Mouse (Mus musculus): Measurements from ENCODE around the gene E2f1. TPM values are rescaled to one million over a fixed set of nuclear protein-coding genes. Genes with fewer than 3 reads are reported as not detected.

Gene E2f1
- polyA plus RNA-seq, 1 experiment, result 4.1 TPM

- no peak for TF ChIP-seq CTCF (conservative IDR thresholded peaks at IDR 0.05; ENCODE audit: insufficient read depth, insufficient read length, low read depth, low read length)
- TF ChIP-seq POLR2A (IDR thresholded peaks at IDR 0.05; ENCODE audit: low read depth, low read length), result no peak
- Histone ChIP-seq H3K4me1 (ENCODE audit: control insufficient read depth, insufficient read depth, low read length) (no peaks in the 10 kb centered on the region; the same call in 1 of the 2 replicates), H3K27me3 (replicated peaks; ENCODE audit: control insufficient read depth, insufficient read depth, low read length) (no peaks in the 10 kb centered on the region)
Observed at GRCm38 (mm10) chr2:154571266-154571665, 1.6 kb upstream of the E2f1 start.

GRCm38 (mm10) chr2:154570666-154571065 lies 974 bp upstream of the E2f1 start:
- no peak for TF ChIP-seq CTCF (conservative IDR thresholded peaks at IDR 0.05; ENCODE audit: insufficient read depth, insufficient read length, low read depth, low read length)
- TF ChIP-seq POLR2A (IDR thresholded peaks at IDR 0.05; ENCODE audit: low read depth, low read length), result no peak
- no peak overlapping the region for H3K4me3 ChIP-seq (ENCODE audit: insufficient read depth, low read depth, low read length)
- DNase-seq, result no peak
- H3K36me3 ChIP-seq (ENCODE audit: control insufficient read depth, insufficient read depth, low read length), result no peaks in the 10 kb centered on the region
- 56% methylated on average over 4 of the region's 4 CpGs for WGBS
- no peak overlapping the region for H3K27ac ChIP-seq (ENCODE audit: insufficient read depth, low read depth, low read length)
- H3K4me1 ChIP-seq (ENCODE audit: control insufficient read depth, insufficient read depth, low read length), result no peaks in the 10 kb centered on the region; the same call in 1 of the 2 replicates
- no peaks in the 10 kb centered on the region for H3K27me3 ChIP-seq (replicated peaks; ENCODE audit: control insufficient read depth, insufficient read depth, low read length)

More at GRCm38 (mm10) chr2:154571266-154571665, 1.6 kb upstream of the E2f1 start:
- WGBS, result 80% methylated on average over 4 of the region's 4 CpGs
- Histone ChIP-seq H3K27ac (ENCODE audit: insufficient read depth, low read depth, low read length) (no peak overlapping the region), H3K36me3 (ENCODE audit: control insufficient read depth, insufficient read depth, low read length) (no peaks in the 10 kb centered on the region), H3K4me3 (ENCODE audit: insufficient read depth, low read depth, low read length) (no peak overlapping the region)
- DNase-seq, result no peak

- 2% methylated on average over 64 of the region's 70 CpGs for WGBS
- DNase-seq, result peak; percentile 68
- H3K4me3 ChIP-seq (ENCODE audit: insufficient read depth, low read depth, low read length), result peak overlapping the region; percentile 45
- no peak for TF ChIP-seq POLR2A (IDR thresholded peaks at IDR 0.05; ENCODE audit: low read depth, low read length)
- TF ChIP-seq CTCF (conservative IDR thresholded peaks at IDR 0.05; ENCODE audit: insufficient read depth, insufficient read length, low read depth, low read length), result no peak
- no peaks in the 10 kb centered on the region for H3K27me3 ChIP-seq (replicated peaks; ENCODE audit: control insufficient read depth, insufficient read depth, low read length)
- H3K27ac ChIP-seq (ENCODE audit: insufficient read depth, low read depth, low read length), result no peak overlapping the region
- no peaks in the 10 kb centered on the region for H3K36me3 ChIP-seq (ENCODE audit: control insufficient read depth, insufficient read depth, low read length)
- H3K4me1 ChIP-seq (ENCODE audit: control insufficient read depth, insufficient read depth, low read length), result no peaks in the 10 kb centered on the region; the same call in 1 of the 2 replicates
Observed at GRCm38 (mm10) chr2:154569071-154569748, 482 bp downstream of the E2f1 start.

- H3K4me1 ChIP-seq (ENCODE audit: control insufficient read depth, insufficient read depth, low read length), result no peaks in the 10 kb centered on the region; the same call in 1 of the 2 replicates
- no peak overlapping the region for H3K4me3 ChIP-seq (ENCODE audit: insufficient read depth, low read depth, low read length)
- no peaks in the 10 kb centered on the region for H3K27me3 ChIP-seq (replicated peaks; ENCODE audit: control insufficient read depth, insufficient read depth, low read length)
- 59% methylated on average over 10 of the region's 10 CpGs for WGBS
- TF ChIP-seq POLR2A (IDR thresholded peaks at IDR 0.05; ENCODE audit: low read depth, low read length) (no peak), CTCF (conservative IDR thresholded peaks at IDR 0.05; ENCODE audit: insufficient read depth, insufficient read length, low read depth, low read length) (no peak)
- no peaks in the 10 kb centered on the region for H3K36me3 ChIP-seq (ENCODE audit: control insufficient read depth, insufficient read depth, low read length)
- no peak overlapping the region for H3K27ac ChIP-seq (ENCODE audit: insufficient read depth, low read depth, low read length)
- DNase-seq, result no peak
Observed at GRCm38 (mm10) chr2:154568329-154569070, 1.2 kb downstream of the E2f1 start.

GRCm38 (mm10) chr2:154567766-154568165 lies 1.9 kb downstream of the E2f1 start:
- no peak for DNase-seq
- Histone ChIP-seq H3K4me1 (ENCODE audit: control insufficient read depth, insufficient read depth, low read length) (no peaks in the 10 kb centered on the region; the same call in 1 of the 2 replicates), H3K4me3 (ENCODE audit: insufficient read depth, low read depth, low read length) (no peak overlapping the region), H3K27ac (ENCODE audit: insufficient read depth, low read depth, low read length) (no peak overlapping the region), H3K27me3 (replicated peaks; ENCODE audit: control insufficient read depth, insufficient read depth, low read length) (no peaks in the 10 kb centered on the region), H3K36me3 (ENCODE audit: control insufficient read depth, insufficient read depth, low read length) (no peaks in the 10 kb centered on the region)
- no peak for TF ChIP-seq POLR2A (IDR thresholded peaks at IDR 0.05; ENCODE audit: low read depth, low read length)
- WGBS, result 48% methylated on average over 2 of the region's 2 CpGs

- Histone ChIP-seq H3K36me3 (ENCODE audit: control insufficient read depth, insufficient read depth, low read length) (no peaks in the 10 kb centered on the region), H3K27ac (ENCODE audit: insufficient read depth, low read depth, low read length) (peak overlapping the region; percentile 48; the same call in 1 of the 2 replicates), H3K27me3 (replicated peaks; ENCODE audit: control insufficient read depth, insufficient read depth, low read length) (no peaks in the 10 kb centered on the region), H3K4me3 (ENCODE audit: insufficient read depth, low read depth, low read length) (no peak overlapping the region), H3K4me1 (ENCODE audit: control insufficient read depth, insufficient read depth, low read length) (no peaks in the 10 kb centered on the region; the same call in 1 of the 2 replicates)
- peak; percentile 65 for DNase-seq
- TF ChIP-seq POLR2A (IDR thresholded peaks at IDR 0.05; ENCODE audit: low read depth, low read length) (no peak), CTCF (conservative IDR thresholded peaks at IDR 0.05; ENCODE audit: insufficient read depth, insufficient read length, low read depth, low read length) (no peak)
- 47% methylated on average over 8 of the region's 8 CpGs for WGBS
Observed at GRCm38 (mm10) chr2:154566641-154567040, 3.1 kb downstream of the E2f1 start.

GRCm38 (mm10) chr2:154565562-154565961 lies 4.1 kb downstream of the E2f1 start:
- no peak overlapping the region for H3K27ac ChIP-seq (ENCODE audit: insufficient read depth, low read depth, low read length)
- WGBS, result 95% methylated on average over 3 of the region's 3 CpGs
- no peak overlapping the region for H3K4me3 ChIP-seq (ENCODE audit: insufficient read depth, low read depth, low read length)
- TF ChIP-seq POLR2A (IDR thresholded peaks at IDR 0.05; ENCODE audit: low read depth, low read length), result no peak
- no peak for TF ChIP-seq CTCF (conservative IDR thresholded peaks at IDR 0.05; ENCODE audit: insufficient read depth, insufficient read length, low read depth, low read length)
- no peaks in the 10 kb centered on the region for H3K36me3 ChIP-seq (ENCODE audit: control insufficient read depth, insufficient read depth, low read length)
- no peaks in the 10 kb centered on the region for H3K27me3 ChIP-seq (replicated peaks; ENCODE audit: control insufficient read depth, insufficient read depth, low read length)
- H3K4me1 ChIP-seq (ENCODE audit: control insufficient read depth, insufficient read depth, low read length), result no peaks in the 10 kb centered on the region; the same call in 1 of the 2 replicates
- no peak for DNase-seq

Measured in kidney, adult 2 months (tissue).